Mouse (Mus musculus) layer of hippocampus, postnatal 25 days (tissue): ENCODE results near the gene Nrxn1. TPM values are rescaled to one million over a fixed set of nuclear protein-coding genes. Genes with fewer than 3 reads are reported as not detected.
"Not testable (repeated sequence)": the region's sequence is repeated elsewhere in the genome, so short reads cannot be mapped to it uniquely, and the experiment has no call there.

Source experiments
- DNase-seq, 2 experiments: peaks; one replicate each; pipeline ENCODE4 v3.0.0; 2022; ENCODE audit warnings: mixed read lengths in 2 of 2, low spot score in 1 of 2; ENCODE audit errors: extremely low spot score in 1 of 2
- total RNA-seq, 2 experiments: library from RNA; stranded (reverse); gene quantifications; 2 replicates each; pipeline ENCODE4 v1.2.3; 2021

Nrxn1 gene
- total RNA-seq, 2 experiments from 2014 or later: 389 to 440 TPM

- no peak for DNase-seq
Observed at GRCm38 (mm10) chr17:90594798-90595533, 497.9 kb downstream of the Nrxn1 start.

GRCm38 (mm10) chr17:90586891-90587290, 506.0 kb downstream of the Nrxn1 start:
- DNase-seq: no peak

GRCm38 (mm10) chr17:90584666-90585195, 508.1 kb downstream of the Nrxn1 start:
- peak in 1 of 2 experiments; percentile 32 for DNase-seq

- peak in 1 of 2 experiments; percentile 27 for DNase-seq
Observed at GRCm38 (mm10) chr17:90583826-90584534, 508.9 kb downstream of the Nrxn1 start.

- no peak for DNase-seq
Observed at GRCm38 (mm10) chr17:90583196-90583595, 509.7 kb downstream of the Nrxn1 start.

GRCm38 (mm10) chr17:90569877-90570276, 523.0 kb downstream of the Nrxn1 start:
- DNase-seq: no peak

GRCm38 (mm10) chr17:90565186-90565585, 527.7 kb downstream of the Nrxn1 start:
- no peak for DNase-seq

- no peak for DNase-seq
Observed at GRCm38 (mm10) chr17:90556376-90556775, 536.5 kb downstream of the Nrxn1 start.

- no peak for DNase-seq
Observed at GRCm38 (mm10) chr17:90550415-90550814, 542.5 kb downstream of the Nrxn1 start.

GRCm38 (mm10) chr17:90546806-90547205, 546.1 kb downstream of the Nrxn1 start:
- no peak for DNase-seq

GRCm38 (mm10) chr17:90544639-90545259, 548.1 kb downstream of the Nrxn1 start:
- DNase-seq: no peak

GRCm38 (mm10) chr17:90543986-90544638, 548.8 kb downstream of the Nrxn1 start:
- no peak for DNase-seq

GRCm38 (mm10) chr17:90531443-90531842, 561.4 kb downstream of the Nrxn1 start:
- DNase-seq: no peak

GRCm38 (mm10) chr17:90506026-90506425, 586.8 kb downstream of the Nrxn1 start:
- DNase-seq: no peak

GRCm38 (mm10) chr17:90503999-90504398, 588.9 kb downstream of the Nrxn1 start:
- DNase-seq: not testable (repeated sequence)

GRCm38 (mm10) chr17:90501023-90501675, 591.7 kb downstream of the Nrxn1 start:
- peak; percentile 63 to 86 for DNase-seq

GRCm38 (mm10) chr17:90479531-90480250, 613.2 kb downstream of the Nrxn1 start:
- no peak for DNase-seq

GRCm38 (mm10) chr17:90456748-90457147, 636.1 kb downstream of the Nrxn1 start:
- no peak for DNase-seq

- peak; percentile 37 to 49 for DNase-seq
Observed at GRCm38 (mm10) chr17:90455904-90456303, 637.0 kb downstream of the Nrxn1 start.
